Mouse (Mus musculus) kidney, embryonic 16.5 days (tissue): Measurements from ENCODE around the gene Ror1. TPM values are rescaled to one million over a fixed set of nuclear protein-coding genes. Genes with fewer than 3 reads are reported as not detected.
A peak's percentile ranks its signal among the peaks of the same experiment; 100 is the strongest.

ENCODE experiments used
- ATAC-seq: fragments of 200-750 bp; cut with Nextera tagmentation; 2 replicates; pipeline ENCODE4 v1.8.0; 2017; ENCODE audit warnings: moderate TSS enrichment; ENCODE audit not compliant: low FRiP score, low TSS enrichment
- H3K27ac ChIP-seq: fragments of 300-500 bp; sonication (generic); 2 replicates; pipeline ENCODE4 v1.5.1; 2014; ENCODE audit warnings: low read length
- H3K27me3 ChIP-seq: fragments of 300-500 bp; sonication (generic); 2 replicates; pipeline ENCODE4 v1.6.1; 2014; ENCODE audit warnings: low read length, control low read depth, mixed read lengths; ENCODE audit not compliant: insufficient read depth
- H3K36me3 ChIP-seq: fragments of 300-500 bp; sonication (generic); 2 replicates; pipeline ENCODE4 v1.6.1; 2014; ENCODE audit warnings: low read length, control low read depth, mixed read lengths; ENCODE audit not compliant: insufficient read depth
- H3K4me1 ChIP-seq: fragments of 300-500 bp; sonication (generic); 2 replicates; pipeline ENCODE4 v1.6.1; 2014; ENCODE audit warnings: low read length, control low read depth, mixed read lengths; ENCODE audit not compliant: insufficient read depth
- H3K4me2 ChIP-seq: fragments of 300-500 bp; sonication (generic); replicated peaks from 2 replicates; pipeline ENCODE4 v1.6.1; 2014; ENCODE audit warnings: low read depth, low read length
- H3K4me3 ChIP-seq: fragments of 300-500 bp; sonication (generic); 2 replicates; pipeline ENCODE4 v1.5.1; 2014; ENCODE audit warnings: mild to moderate bottlenecking, low read length
- H3K9ac ChIP-seq: fragments of 300-500 bp; sonication (generic); replicated peaks from 2 replicates; pipeline ENCODE4 v1.6.1; 2014; ENCODE audit warnings: low read length
- H3K9me3 ChIP-seq: fragments of 300-500 bp; sonication (generic); 2 replicates; pipeline ENCODE4 v1.6.1; 2016; ENCODE audit warnings: low read length, control low read depth
- WGBS: fragments of 180-500 bp; shearing (Covaris S2); extraction: QIAGEN DNeasy Blood & Tissue Kit; methylation state at CpG from one replicate; pipeline ENCODE4 v1.1.7; 2014; 5-methylcytosine and 5-hydroxymethylcytosine counted together
- polyA plus RNA-seq: library from polyadenylated mRNA; unstranded; fragments of >200 nt; fragmentation: Nextera tagmentation; extraction: Ambion mirVana; gene quantifications from 2 replicates; pipeline ENCODE4 v1.2.1, GENCODE M21; 2015

Gene Ror1
- polyA plus RNA-seq, result 9.2 and 9.3 TPM in 2 replicates

- H3K36me3 ChIP-seq, result no peaks in the 10 kb centered on the region
- H3K27me3 ChIP-seq, result no peaks in the 10 kb centered on the region
- no peaks in the 10 kb centered on the region for H3K9me3 ChIP-seq
- peak within 1 kb of the TSS; percentile 67 for H3K4me3 ChIP-seq
- H3K4me1 ChIP-seq, result peaks cover 12% of the 10 kb centered on the region
- WGBS, result 0% methylated on average over 70 of the region's 76 CpGs
- peak; percentile 91 for ATAC-seq
- peak within 1 kb of the TSS; percentile 70 for H3K4me2 ChIP-seq
- H3K9ac ChIP-seq, result peak within 1 kb of the TSS; percentile 85
- H3K27ac ChIP-seq, result peak within 1 kb of the TSS; percentile 91
Observed at GRCm38 (mm10) chr4:100095685-100096595, at the start of gene Ror1. Ror1 (plus strand) TSS chr4:100095791.

DNA sequence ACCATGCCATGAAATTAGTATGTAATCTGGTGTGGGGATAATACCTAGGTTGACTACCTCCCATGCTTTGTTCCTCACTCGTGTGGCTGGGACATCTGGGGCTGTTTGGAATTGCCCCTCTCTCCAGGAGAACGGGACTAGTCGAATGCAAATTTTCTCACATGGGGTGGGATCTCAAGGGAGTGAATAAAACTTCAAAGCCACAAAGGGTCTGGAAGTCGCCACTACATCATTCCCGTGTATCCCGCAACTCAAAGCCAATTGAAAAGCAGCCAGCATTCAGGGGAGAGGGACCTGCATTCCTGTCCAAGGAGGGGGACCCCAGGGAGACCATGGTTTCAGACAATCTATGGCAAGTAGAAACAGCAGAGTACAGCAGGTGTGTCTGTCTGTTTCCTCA, 48.5 kb upstream of the Ror1 start:
- no peaks in the 10 kb centered on the region for H3K36me3 ChIP-seq
- H3K9me3 ChIP-seq, result no peaks in the 10 kb centered on the region
- no peak overlapping the region for H3K27ac ChIP-seq
- no peak overlapping the region for H3K4me2 ChIP-seq
- no peaks in the 10 kb centered on the region for H3K27me3 ChIP-seq
- ATAC-seq, result no peak
- H3K4me1 ChIP-seq, result peaks cover 7% of the 10 kb centered on the region; the same call in 1 of the 2 replicates
- H3K4me3 ChIP-seq, result no peak overlapping the region
- WGBS, result 30% methylated on average over 6 of the region's 6 CpGs
- H3K9ac ChIP-seq, result no peak overlapping the region

- Histone ChIP-seq H3K4me2 (no peak overlapping the region), H3K9ac (no peak overlapping the region), H3K27ac (no peak overlapping the region), H3K4me1 (peaks cover 9% of the 10 kb centered on the region; the same call in 1 of the 2 replicates), H3K4me3 (no peak overlapping the region), H3K9me3 (no peaks in the 10 kb centered on the region), H3K27me3 (no peaks in the 10 kb centered on the region), H3K36me3 (no peaks in the 10 kb centered on the region)
- 60% methylated on average over 7 of the region's 7 CpGs for WGBS
- ATAC-seq, result no peak
Observed at GRCm38 (mm10) chr4:100048351-100048950, 47.1 kb upstream of the Ror1 start.

DNA sequence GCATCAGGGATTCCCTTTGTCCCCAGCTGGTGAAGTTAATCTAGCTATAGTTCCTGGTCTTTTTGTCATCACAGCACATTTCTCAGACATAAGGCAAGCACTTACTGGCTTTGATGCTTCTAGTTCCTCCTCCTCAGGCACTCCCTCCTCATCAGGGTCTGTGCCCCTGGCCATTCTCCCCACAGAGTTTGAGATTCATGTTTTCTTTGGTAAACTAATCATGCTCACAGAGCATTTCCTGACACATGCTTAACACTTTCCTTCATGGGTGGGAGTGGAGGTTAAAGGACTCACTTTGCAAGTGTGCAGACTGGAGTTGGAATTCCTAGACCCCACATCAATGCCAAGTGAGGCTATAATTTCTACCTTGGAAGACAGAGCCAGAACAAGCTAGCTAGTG, 43.8 kb upstream of the Ror1 start:
- Histone ChIP-seq H3K4me2 (no peak overlapping the region), H3K9me3 (no peaks in the 10 kb centered on the region), H3K9ac (no peak overlapping the region), H3K27me3 (no peaks in the 10 kb centered on the region), H3K4me1 (peaks cover 13% of the 10 kb centered on the region; the same call in 1 of the 2 replicates), H3K36me3 (no peaks in the 10 kb centered on the region), H3K27ac (no peak overlapping the region), H3K4me3 (no peak overlapping the region)
- 0 out of 2 replicates have a peak, but pooled peaks have one; percentile 42 for ATAC-seq

DNA sequence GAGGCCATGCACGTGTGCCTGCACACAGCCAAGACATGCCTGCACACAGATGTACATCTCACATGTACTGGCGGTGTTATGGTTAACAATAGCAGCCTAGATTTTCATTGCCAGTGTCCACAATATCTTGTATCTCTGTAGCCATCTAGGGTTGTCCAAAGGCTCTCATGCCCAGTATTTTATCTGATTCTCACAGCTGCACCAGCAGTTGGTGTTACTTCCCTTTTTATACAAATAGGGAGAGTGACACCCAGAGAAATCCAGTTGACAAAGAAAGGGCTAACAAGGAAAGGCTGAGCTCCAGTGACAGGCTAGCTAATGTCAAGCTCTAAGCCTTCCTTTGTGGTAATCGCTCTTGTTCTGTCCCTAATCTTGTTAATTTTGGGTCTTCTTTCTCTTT, 43.3 kb upstream of the Ror1 start:
- Histone ChIP-seq H3K9ac (no peak overlapping the region), H3K4me2 (no peak overlapping the region)
- 58% methylated on average over 3 of the region's 3 CpGs for WGBS

DNA sequence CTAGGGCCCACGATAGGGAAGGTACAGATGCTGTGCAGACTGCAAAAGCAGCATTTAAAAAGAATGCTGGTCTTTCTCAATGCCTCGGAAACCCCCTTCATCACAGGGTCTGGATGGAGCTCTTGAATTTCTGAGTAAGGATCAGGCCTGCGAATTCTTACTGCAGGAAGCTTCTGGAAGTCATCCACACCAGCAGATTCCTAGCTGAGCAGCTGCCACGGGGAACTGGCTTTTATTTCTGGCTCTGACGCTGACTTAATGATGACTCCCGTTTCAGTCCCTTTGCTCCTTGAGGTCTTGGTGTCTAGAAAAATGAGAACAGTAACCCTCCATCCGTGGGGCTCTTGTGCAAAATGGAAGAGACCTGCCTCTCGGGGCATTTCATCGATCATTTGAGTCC, 39.5 kb upstream of the Ror1 start:
- no peak for ATAC-seq
- peaks cover 15% of the 10 kb centered on the region; the same call in 1 of the 2 replicates for H3K4me1 ChIP-seq
- H3K9me3 ChIP-seq, result no peaks in the 10 kb centered on the region
- no peak overlapping the region for H3K9ac ChIP-seq
- no peaks in the 10 kb centered on the region for H3K27me3 ChIP-seq
- no peak overlapping the region for H3K4me3 ChIP-seq
- WGBS, result 46% methylated on average over 9 of the region's 9 CpGs
- no peak overlapping the region for H3K4me2 ChIP-seq
- no peak overlapping the region for H3K27ac ChIP-seq
- H3K36me3 ChIP-seq, result no peaks in the 10 kb centered on the region

More for the DNA sequence above, 43.3 kb upstream of the Ror1 start:
- Histone ChIP-seq H3K36me3 (no peaks in the 10 kb centered on the region), H3K9me3 (no peaks in the 10 kb centered on the region), H3K27me3 (no peaks in the 10 kb centered on the region), H3K4me3 (no peak overlapping the region), H3K4me1 (peaks cover 13% of the 10 kb centered on the region; the same call in 1 of the 2 replicates), H3K27ac (no peak overlapping the region)
- no peak for ATAC-seq

- H3K4me3 ChIP-seq, result no peak overlapping the region
- no peak overlapping the region for H3K9ac ChIP-seq
- 51% methylated on average over 4 of the region's 4 CpGs for whole genome bisulfite sequencing
- peaks cover 15% of the 10 kb centered on the region; the same call in 1 of the 2 replicates for H3K4me1 ChIP-seq
- no peaks in the 10 kb centered on the region for H3K27me3 ChIP-seq
- no peak overlapping the region for H3K4me2 ChIP-seq
- no peak for ATAC-seq
- no peaks in the 10 kb centered on the region for H3K36me3 ChIP-seq
- H3K27ac ChIP-seq, result no peak overlapping the region
- H3K9me3 ChIP-seq, result no peaks in the 10 kb centered on the region
Observed at GRCm38 (mm10) chr4:100056446-100056845, 39.1 kb upstream of the Ror1 start.

- Histone ChIP-seq H3K4me1 (peaks cover 9% of the 10 kb centered on the region; the same call in 1 of the 2 replicates), H3K4me3 (no peak overlapping the region), H3K9ac (no peak overlapping the region), H3K27ac (no peak overlapping the region), H3K4me2 (no peak overlapping the region), H3K36me3 (no peaks in the 10 kb centered on the region), H3K27me3 (no peaks in the 10 kb centered on the region), H3K9me3 (no peaks in the 10 kb centered on the region)
- no peak for ATAC-seq
- 87% methylated on average over 13 of the region's 13 CpGs for WGBS
Observed at GRCm38 (mm10) chr4:100057381-100057780, 38.2 kb upstream of the Ror1 start.

- no peak for ATAC-seq
- Histone ChIP-seq H3K36me3 (no peaks in the 10 kb centered on the region), H3K9ac (no peak overlapping the region), H3K27ac (no peak overlapping the region), H3K4me2 (no peak overlapping the region), H3K4me3 (no peak overlapping the region), H3K9me3 (no peaks in the 10 kb centered on the region), H3K27me3 (no peaks in the 10 kb centered on the region), H3K4me1 (peaks cover 9% of the 10 kb centered on the region; the same call in 1 of the 2 replicates)
- WGBS, result 96% methylated on average over 5 of the region's 5 CpGs
Observed at GRCm38 (mm10) chr4:100058631-100059030, 37.0 kb upstream of the Ror1 start.

- peaks cover 9% of the 10 kb centered on the region; the same call in 1 of the 2 replicates for H3K4me1 ChIP-seq
- WGBS, result 38% methylated on average over 3 of the region's 3 CpGs
- H3K4me2 ChIP-seq, result no peak overlapping the region
- H3K4me3 ChIP-seq, result no peak overlapping the region
- H3K9me3 ChIP-seq, result no peaks in the 10 kb centered on the region
- H3K27me3 ChIP-seq, result no peaks in the 10 kb centered on the region
- no peak overlapping the region for H3K9ac ChIP-seq
- no peaks in the 10 kb centered on the region for H3K36me3 ChIP-seq
- H3K27ac ChIP-seq, result no peak overlapping the region
- no peak for ATAC-seq
Observed at GRCm38 (mm10) chr4:100059811-100060210, 35.8 kb upstream of the Ror1 start.
